Mouse (Mus musculus): Measurements from ENCODE around the gene Ralgapa2. TPM values are rescaled to one million over a fixed set of nuclear protein-coding genes. Genes with fewer than 3 reads are reported as not detected.

The Ralgapa2 gene
- total and polyA plus RNA-seq, 3 experiments = 9.2 to 9.6 TPM; not detected in 1

GRCm38 (mm10) chr2:146231485-146231884, 280.7 kb downstream of the Ralgapa2 start:
- Histone ChIP-seq H3K27me3 (ENCODE audit: control insufficient read depth in 1 of 2, insufficient read depth in 2 of 2, low read length in 2 of 2) (no peaks in the 10 kb centered on the region; a peak in 2 of 4 replicates), H3K4me1 (ENCODE audit: control insufficient read depth in 1 of 2, insufficient read depth in 2 of 2, low read length in 2 of 2) (no peaks in the 10 kb centered on the region; a peak in 1 of 4 replicates)
- TF ChIP-seq UBTF (IDR thresholded peaks at IDR 0.05; ENCODE audit: borderline replicate concordance, insufficient read depth, low read depth, low read length) (no peak), NELFE (IDR thresholded peaks at IDR 0.05; ENCODE audit: low read depth, low read length) (no peak), NRF1 (IDR thresholded peaks at IDR 0.05; ENCODE audit: insufficient read depth, low read depth, low read length, poor library complexity, severe bottlenecking) (no peak), HCFC1 (IDR thresholded peaks at IDR 0.05; ENCODE audit: low read depth, low read length) (no peak), POLR2AphosphoS2 (IDR thresholded peaks at IDR 0.05; ENCODE audit: low read length) (no peak), BHLHE40 (IDR thresholded peaks at IDR 0.05; ENCODE audit: borderline replicate concordance, low read depth, low read length) (no peak), KAT2A (conservative IDR thresholded peaks at IDR 0.05; ENCODE audit: low read depth, low read length) (no peak), SIN3A (IDR thresholded peaks at IDR 0.05; ENCODE audit: low read length) (no peak), E2F4 (IDR thresholded peaks at IDR 0.05; ENCODE audit: borderline replicate concordance, low read depth, low read length) (no peak), RCOR1 (IDR thresholded peaks at IDR 0.05; ENCODE audit: low read depth, low read length) (no peak)

GRCm38 (mm10) chr2:146228435-146228834, 283.7 kb downstream of the Ralgapa2 start:
- Histone ChIP-seq H3K4me1 (ENCODE audit: control insufficient read depth in 1 of 2, insufficient read depth in 2 of 2, low read length in 2 of 2) (no peaks in the 10 kb centered on the region), H3K4me3 (ENCODE audit: control insufficient read depth in 1 of 2, insufficient read depth in 1 of 2, low read depth in 2 of 2, low read length in 2 of 2) (no peak overlapping the region), H3K9ac (ENCODE audit: control insufficient read depth, low read depth, low read length, poor library complexity, severe bottlenecking) (no peak overlapping the region), H3K79me2 (ENCODE audit: control insufficient read depth, insufficient read depth, low read length, poor library complexity) (no peaks in the 10 kb centered on the region), H3K27ac (ENCODE audit: control insufficient read depth, low read depth, low read length) (no peak overlapping the region), H3K36me3 (ENCODE audit: control insufficient read depth in 1 of 2, insufficient read depth in 2 of 2, low read length in 2 of 2) (no peaks in the 10 kb centered on the region), H3K27me3 (ENCODE audit: control insufficient read depth in 1 of 2, insufficient read depth in 2 of 2, low read length in 2 of 2) (no peaks in the 10 kb centered on the region; a peak in 2 of 4 replicates), H3K9me3 (replicated peaks; ENCODE audit: insufficient read depth, low read length) (no peaks in the 10 kb centered on the region)
- no peak for DNase-seq (ENCODE audit: low read depth, low spot score)
- TF ChIP-seq MYC (IDR thresholded peaks at IDR 0.05; ENCODE audit: low read depth, low read length) (no peak), GABPA (IDR thresholded peaks at IDR 0.05; ENCODE audit: low read depth, low read length) (no peak), RAD21 (IDR thresholded peaks at IDR 0.05; ENCODE audit: low read depth, low read length) (no peak), USF2 (IDR thresholded peaks at IDR 0.05; ENCODE audit: borderline replicate concordance in 1 of 2, insufficient read depth in 1 of 2, low read depth in 1 of 2, low read length in 2 of 2) (no peak), NELFE (IDR thresholded peaks at IDR 0.05; ENCODE audit: low read depth, low read length) (no peak), UBTF (IDR thresholded peaks at IDR 0.05; ENCODE audit: borderline replicate concordance, insufficient read depth, low read depth, low read length) (no peak), E2F4 (IDR thresholded peaks at IDR 0.05; ENCODE audit: borderline replicate concordance, low read depth, low read length) (no peak), NRF1 (IDR thresholded peaks at IDR 0.05; ENCODE audit: insufficient read depth, low read depth, low read length, poor library complexity, severe bottlenecking) (no peak), EP300 (IDR thresholded peaks at IDR 0.05; ENCODE audit: low read depth in 1 of 2, low read length in 2 of 2) (no peak), JUND (IDR thresholded peaks at IDR 0.05; ENCODE audit: low read depth, low read length) (no peak), ZNF384 (IDR thresholded peaks at IDR 0.05; ENCODE audit: low read depth, low read length) (no peak), BHLHE40 (IDR thresholded peaks at IDR 0.05; ENCODE audit: borderline replicate concordance, low read depth, low read length) (no peak), ELF1 (IDR thresholded peaks at IDR 0.05; ENCODE audit: low read depth, low read length) (no peak), MEF2A (IDR thresholded peaks at IDR 0.05; ENCODE audit: extremely low read depth, insufficient replicate concordance, low read depth, low read length, poor library complexity, severe bottlenecking) (no peak), MAFK (IDR thresholded peaks at IDR 0.05; ENCODE audit: borderline replicate concordance, low read depth, low read length) (no peak), CHD1 (IDR thresholded peaks at IDR 0.05; ENCODE audit: low read depth, low read length) (no peak), CTCF (IDR thresholded peaks at IDR 0.05 in 2 of 3, conservative IDR thresholded peaks at IDR 0.05 in 1 of 3; ENCODE audit: control insufficient read depth in 1 of 3, insufficient read depth in 1 of 3, low read depth in 2 of 3, low read length in 3 of 3, poor library complexity in 1 of 3, severe bottlenecking in 1 of 3) (no peak)

More at GRCm38 (mm10) chr2:146231485-146231884, 280.7 kb downstream of the Ralgapa2 start:
- H3K79me2 ChIP-seq (ENCODE audit: control insufficient read depth, insufficient read depth, low read length, poor library complexity) = no peaks in the 10 kb centered on the region
- no peaks in the 10 kb centered on the region for H3K36me3 ChIP-seq (ENCODE audit: control insufficient read depth in 1 of 2, insufficient read depth in 2 of 2, low read length in 2 of 2)
- no peak overlapping the region for H3K27ac ChIP-seq (ENCODE audit: control insufficient read depth, low read depth, low read length)
- DNase-seq (ENCODE audit: low read depth, low spot score) = no peak
- H3K9ac ChIP-seq (ENCODE audit: control insufficient read depth, low read depth, low read length, poor library complexity, severe bottlenecking) = no peak overlapping the region
- no peak overlapping the region for H3K4me3 ChIP-seq (ENCODE audit: control insufficient read depth in 1 of 2, insufficient read depth in 1 of 2, low read depth in 2 of 2, low read length in 2 of 2)
- no peaks in the 10 kb centered on the region for H3K9me3 ChIP-seq (replicated peaks; ENCODE audit: insufficient read depth, low read length)
